Mouse (Mus musculus) limb, embryonic 14.5 days (tissue): Measurements from ENCODE around the gene Lefty2. TPM values are rescaled to one million over a fixed set of nuclear protein-coding genes. Genes with fewer than 3 reads are reported as not detected.

Source experiments
- ATAC-seq: fragments of 200-750 bp; cut with Nextera tagmentation; 2 replicates; pipeline ENCODE4 v1.8.0; 2017; ENCODE audit warnings: low read depth, moderate number of reproducible peaks, moderate TSS enrichment; ENCODE audit not compliant: low FRiP score
- DNase-seq: peaks from one replicate; pipeline ENCODE4 v3.0.0-alpha.2; 2015; ENCODE audit warnings: low spot score
- H3K27ac ChIP-seq: fragments of 300-500 bp; sonication (generic); replicated peaks from 2 replicates; pipeline ENCODE4 v1.5.1; 2014; ENCODE audit warnings: low read depth, mild to moderate bottlenecking, low read length, moderate library complexity, mixed read lengths
- H3K27me3 ChIP-seq: fragments of 300-500 bp; sonication (generic); 2 replicates; pipeline ENCODE4 v1.6.1; 2014; ENCODE audit warnings: low read length, mixed read lengths; ENCODE audit not compliant: control insufficient read depth, insufficient read depth
- H3K36me3 ChIP-seq: fragments of 300-500 bp; sonication (generic); 2 replicates; pipeline ENCODE4 v1.6.1; 2014; ENCODE audit warnings: mild to moderate bottlenecking, low read length, moderate library complexity, mixed read lengths; ENCODE audit not compliant: control insufficient read depth, insufficient read depth
- H3K4me1 ChIP-seq: fragments of 300-500 bp; sonication (generic); 2 replicates; pipeline ENCODE4 v1.6.1; 2014; ENCODE audit warnings: antibody characterized with exemption, low read length, mixed read lengths; ENCODE audit not compliant: control insufficient read depth, insufficient read depth
- H3K4me2 ChIP-seq: fragments of 300-500 bp; sonication (generic); replicated peaks from 2 replicates; pipeline ENCODE4 v1.6.1; 2014; ENCODE audit warnings: low read depth, mild to moderate bottlenecking, low read length, moderate library complexity; ENCODE audit not compliant: severe bottlenecking
- H3K4me3 ChIP-seq: fragments of 300-500 bp; sonication (generic); replicated peaks from 2 replicates; pipeline ENCODE4 v1.5.1; 2014; ENCODE audit warnings: low read length
- H3K9ac ChIP-seq: fragments of 300-500 bp; sonication (generic); 2 replicates; pipeline ENCODE4 v1.6.1; 2014; ENCODE audit warnings: mild to moderate bottlenecking, low read depth, low read length, moderate library complexity; ENCODE audit not compliant: severe bottlenecking
- H3K9me3 ChIP-seq: fragments of 300-500 bp; sonication (generic); 2 replicates; pipeline ENCODE4 v1.6.1; 2016; ENCODE audit warnings: low read length; ENCODE audit not compliant: control insufficient read depth
- POLR2A ChIP-seq: fragments of 200-500 bp; IDR thresholded peaks from 2 replicates; pipeline ENCODE4 v1.8.0; 2012; ENCODE audit warnings: inconsistent platforms, mild to moderate bottlenecking, moderate library complexity, borderline replicate concordance; ENCODE audit not compliant: insufficient read depth, insufficient read length; ENCODE audit errors: extremely low read depth
- WGBS: fragments of 180-500 bp; shearing (Covaris S2); extraction: QIAGEN DNeasy Blood & Tissue Kit; methylation state at CpG from one replicate; pipeline ENCODE4 v1.1.7; 2014; 5-methylcytosine and 5-hydroxymethylcytosine counted together
- polyA plus RNA-seq, 2 experiments: library from polyadenylated mRNA; depleted of rRNA in 1 of 2; stranded (reverse) in 1 of 2; unstranded in 1 of 2; fragments of >200 nt; fragmentation: Nextera tagmentation in 1 of 2; extraction: Ambion mirVana in 1 of 2; gene quantifications; 2 replicates each; pipeline versions ENCODE4 v1.2.1 to v1.2.3; 2012 to 2014

The Lefty2 gene
- polyA plus RNA-seq, 2 experiments: 0.11 to 0.17 TPM

GRCm38 (mm10) chr1:180944553-180944952, 51.6 kb downstream of the Lefty2 start:
- 58% methylated on average over 4 of the region's 4 CpGs for WGBS
- no peak overlapping the region for H3K9ac ChIP-seq
- no peaks in the 10 kb centered on the region for H3K27me3 ChIP-seq
- H3K9me3 ChIP-seq: no peaks in the 10 kb centered on the region
- DNase-seq: no peak
- H3K27ac ChIP-seq: peak overlapping the region; percentile 90
- peaks cover 28% of the 10 kb centered on the region for H3K36me3 ChIP-seq
- no peak for TF ChIP-seq POLR2A
- H3K4me3 ChIP-seq: no peak overlapping the region
- no peak for ATAC-seq
- peak overlapping the region; percentile 43 for H3K4me2 ChIP-seq
- H3K4me1 ChIP-seq: peaks cover 44% of the 10 kb centered on the region

GRCm38 (mm10) chr1:180945001-180945980, 52.4 kb downstream of the Lefty2 start:
- Histone ChIP-seq H3K9ac (peak overlapping the region; percentile 21), H3K27ac (peak overlapping the region; percentile 90), H3K9me3 (no peaks in the 10 kb centered on the region), H3K36me3 (peaks cover 35% of the 10 kb centered on the region), H3K4me1 (peaks cover 44% of the 10 kb centered on the region), H3K4me2 (peak overlapping the region; percentile 43), H3K4me3 (peak overlapping the region; percentile 17), H3K27me3 (no peaks in the 10 kb centered on the region)
- TF ChIP-seq POLR2A: no peak
- ATAC-seq: peak; percentile 90
- 16% methylated on average over 20 of the region's 20 CpGs for WGBS
- DNase-seq: peak; percentile 94

DNA sequence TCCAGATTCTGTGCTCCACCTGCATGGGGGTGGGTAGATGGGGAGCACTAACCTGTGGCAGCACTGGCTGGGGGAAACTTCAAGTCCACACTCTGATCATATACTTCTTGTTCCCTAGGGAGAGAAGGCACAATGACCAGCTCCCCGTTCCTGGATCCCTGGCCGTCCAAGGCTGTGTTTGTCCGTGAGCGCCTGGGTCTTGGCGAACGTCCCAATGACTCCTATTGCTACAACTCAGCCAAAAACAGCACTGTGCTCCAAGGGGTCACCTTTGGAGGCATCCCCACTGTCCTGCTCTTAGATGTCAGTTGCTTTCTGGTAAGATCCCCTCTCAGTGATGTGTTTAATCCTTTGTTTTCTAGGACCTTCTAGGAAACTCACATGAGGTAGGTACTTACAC, 53.5 kb downstream of the Lefty2 start:
- no peak for TF ChIP-seq POLR2A
- H3K27ac ChIP-seq: peak overlapping the region; percentile 90

More for the DNA sequence above, 53.5 kb downstream of the Lefty2 start:
- Histone ChIP-seq H3K36me3 (peaks cover 38% of the 10 kb centered on the region), H3K4me1 (peaks cover 40% of the 10 kb centered on the region), H3K9me3 (no peaks in the 10 kb centered on the region), H3K27me3 (no peaks in the 10 kb centered on the region), H3K4me3 (no peak overlapping the region), H3K4me2 (peak overlapping the region; percentile 43), H3K9ac (no peak overlapping the region)
- WGBS: 78% methylated on average over 6 of the region's 6 CpGs
- no peak for DNase-seq
- ATAC-seq: no peak

Other genes with a start within 250 kb of the Lefty2 start
- 0.13 and 0.17 TPM in 2 replicates for gene Mixl1, start 196.1 kb upstream of the Lefty2 start, polyA plus RNA-seq (2012; rRNA removed)
- 0.14 and 0.23 TPM in 2 replicates for gene Mixl1, start 196.1 kb upstream of the Lefty2 start, polyA plus RNA-seq (2014; fragmentation: Nextera tagmentation; extraction: Ambion mirVana)
- gene Acbd3, start 167.1 kb upstream of the Lefty2 start, polyA plus RNA-seq (2012; rRNA removed): 40.1 and 41.9 TPM in 2 replicates
- 29.4 and 30.3 TPM in 2 replicates for gene Acbd3, start 167.1 kb upstream of the Lefty2 start, polyA plus RNA-seq (2014; fragmentation: Nextera tagmentation; extraction: Ambion mirVana)
- 1,296 and 1,586 TPM in 2 replicates for gene H3f3a, start 79.2 kb upstream of the Lefty2 start, polyA plus RNA-seq (2012; rRNA removed)
- gene H3f3a, start 79.2 kb upstream of the Lefty2 start, polyA plus RNA-seq (2014; fragmentation: Nextera tagmentation; extraction: Ambion mirVana): 2,743 and 2,800 TPM in 2 replicates
- gene Sde2, start 42.0 kb upstream of the Lefty2 start, polyA plus RNA-seq (2012; rRNA removed): 24.6 and 29.8 TPM in 2 replicates
- gene Sde2, start 42.0 kb upstream of the Lefty2 start, polyA plus RNA-seq (2014; fragmentation: Nextera tagmentation; extraction: Ambion mirVana): 30.9 and 33.0 TPM in 2 replicates
- 62.5 and 80.3 TPM in 2 replicates for gene Pycr2, start 11.2 kb downstream of the Lefty2 start, polyA plus RNA-seq (2012; rRNA removed)
- 91.5 and 95.6 TPM in 2 replicates for gene Pycr2, start 11.2 kb downstream of the Lefty2 start, polyA plus RNA-seq (2014; fragmentation: Nextera tagmentation; extraction: Ambion mirVana)
- 4.1 and 4.8 TPM in 2 replicates for gene Lefty1, start 41.9 kb downstream of the Lefty2 start, polyA plus RNA-seq (2012; rRNA removed)
- gene Lefty1, start 41.9 kb downstream of the Lefty2 start, polyA plus RNA-seq (2014; fragmentation: Nextera tagmentation; extraction: Ambion mirVana): 2.7 and 3.5 TPM in 2 replicates
- 47.9 and 56.9 TPM in 2 replicates for gene Tmem63a, start 49.2 kb downstream of the Lefty2 start, polyA plus RNA-seq (2012; rRNA removed)
- 18.2 and 19.1 TPM in 2 replicates for gene Tmem63a, start 49.2 kb downstream of the Lefty2 start, polyA plus RNA-seq (2014; fragmentation: Nextera tagmentation; extraction: Ambion mirVana)
- 6.7 TPM in 2 replicates for gene Ephx1, start 127.8 kb downstream of the Lefty2 start, polyA plus RNA-seq (2012; rRNA removed)
- 6.8 and 8.1 TPM in 2 replicates for gene Ephx1, start 127.8 kb downstream of the Lefty2 start, polyA plus RNA-seq (2014; fragmentation: Nextera tagmentation; extraction: Ambion mirVana)
- not detected in 2 replicates for gene 9130409I23Rik, start 158.1 kb downstream of the Lefty2 start, polyA plus RNA-seq (2012; rRNA removed)
- gene 9130409I23Rik, start 158.1 kb downstream of the Lefty2 start, polyA plus RNA-seq (2014; fragmentation: Nextera tagmentation; extraction: Ambion mirVana): not detected in 2 replicates